Mouse (Mus musculus) forebrain, embryonic 12.5 days (tissue): Measurements from ENCODE around the gene Btnl10. TPM values are rescaled to one million over a fixed set of nuclear protein-coding genes. Genes with fewer than 3 reads are reported as not detected.

Experiments
- ATAC-seq: fragments of 200-750 bp; cut with Nextera tagmentation; 2 replicates; pipeline ENCODE4 v1.8.0; 2017; ENCODE audit warnings: moderate TSS enrichment; ENCODE audit not compliant: low FRiP score
- H3K27ac ChIP-seq: fragments of 300-500 bp; sonication (generic); 2 replicates; pipeline ENCODE4 v1.5.1; 2016; ENCODE audit warnings: mild to moderate bottlenecking
- H3K27me3 ChIP-seq: fragments of 300-500 bp; sonication (generic); 2 replicates; pipeline ENCODE4 v1.6.1; 2016; ENCODE audit warnings: mild to moderate bottlenecking
- H3K36me3 ChIP-seq: fragments of 300-500 bp; sonication (generic); replicated peaks from 2 replicates; pipeline ENCODE4 v1.6.1; 2016; ENCODE audit warnings: mild to moderate bottlenecking
- H3K4me1 ChIP-seq: fragments of 300-500 bp; sonication (generic); 2 replicates; pipeline ENCODE4 v1.6.1; 2016
- H3K4me2 ChIP-seq: fragments of 300-500 bp; sonication (generic); 2 replicates; pipeline ENCODE4 v1.6.1; 2016; ENCODE audit warnings: mild to moderate bottlenecking, moderate library complexity
- H3K4me3 ChIP-seq: fragments of 300-500 bp; sonication (generic); replicated peaks from 2 replicates; pipeline ENCODE4 v1.5.1; 2016; ENCODE audit warnings: mild to moderate bottlenecking
- H3K9ac ChIP-seq: fragments of 300-500 bp; sonication (generic); 2 replicates; pipeline ENCODE4 v1.6.1; 2016; ENCODE audit warnings: mild to moderate bottlenecking
- H3K9me3 ChIP-seq: fragments of 300-500 bp; sonication (generic); 2 replicates; pipeline ENCODE4 v1.6.1; 2016
- WGBS: fragments of 180-500 bp; shearing (Covaris S2); methylation state at CpG from one replicate; pipeline ENCODE4 v1.1.7; 2016; 5-methylcytosine and 5-hydroxymethylcytosine counted together
- polyA plus RNA-seq: library from polyadenylated mRNA; unstranded; fragments of >200 nt; fragmentation: Nextera tagmentation; extraction: Ambion mirVana; gene quantifications from 2 replicates; pipeline ENCODE4 v1.2.1, GENCODE M21; 2016

The Btnl10 gene
- polyA plus RNA-seq, 1 experiment from 2014 or later = 0.08 TPM

DNA sequence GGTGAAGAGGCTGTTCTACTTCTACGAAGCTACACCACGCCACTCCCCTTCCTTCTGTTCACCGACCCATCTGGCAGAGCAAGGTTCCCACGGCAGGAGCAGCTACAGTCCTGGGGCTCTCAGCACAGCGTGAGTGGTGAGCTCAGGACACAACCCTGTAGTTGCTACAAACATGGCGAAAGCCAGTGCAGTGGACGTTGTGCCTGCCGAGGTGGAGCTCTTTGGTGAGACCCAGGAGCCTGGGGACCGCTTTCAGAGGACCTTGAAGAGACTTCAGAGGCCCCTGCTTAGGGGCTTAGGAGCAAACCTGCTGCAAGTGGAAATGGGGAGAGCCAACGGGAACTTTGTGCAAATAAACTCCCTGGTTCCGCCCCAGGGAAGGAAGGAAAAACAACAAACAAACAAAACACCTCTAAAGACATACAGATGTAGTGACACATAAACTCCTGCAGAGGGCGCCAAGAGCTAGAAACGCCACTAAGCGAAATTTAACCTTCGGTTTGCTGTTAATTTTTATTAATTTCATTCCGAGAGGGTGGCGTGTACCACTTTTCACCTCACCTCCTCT is 3.2 kb upstream of the Btnl10 start:
- Histone ChIP-seq H3K4me2 (peak overlapping the region; percentile 51), H3K4me1 (no peaks in the 10 kb centered on the region), H3K4me3 (peak overlapping the region; percentile 28), H3K36me3 (no peaks in the 10 kb centered on the region), H3K27me3 (0 out of 2 replicates have a peak, but pooled peaks cover 5% of the 10 kb centered on the region), H3K9ac (peak overlapping the region; percentile 47), H3K27ac (no peak overlapping the region), H3K9me3 (no peaks in the 10 kb centered on the region)
- no peak for ATAC-seq
- 20% methylated on average over 17 of the region's 17 CpGs for WGBS

DNA sequence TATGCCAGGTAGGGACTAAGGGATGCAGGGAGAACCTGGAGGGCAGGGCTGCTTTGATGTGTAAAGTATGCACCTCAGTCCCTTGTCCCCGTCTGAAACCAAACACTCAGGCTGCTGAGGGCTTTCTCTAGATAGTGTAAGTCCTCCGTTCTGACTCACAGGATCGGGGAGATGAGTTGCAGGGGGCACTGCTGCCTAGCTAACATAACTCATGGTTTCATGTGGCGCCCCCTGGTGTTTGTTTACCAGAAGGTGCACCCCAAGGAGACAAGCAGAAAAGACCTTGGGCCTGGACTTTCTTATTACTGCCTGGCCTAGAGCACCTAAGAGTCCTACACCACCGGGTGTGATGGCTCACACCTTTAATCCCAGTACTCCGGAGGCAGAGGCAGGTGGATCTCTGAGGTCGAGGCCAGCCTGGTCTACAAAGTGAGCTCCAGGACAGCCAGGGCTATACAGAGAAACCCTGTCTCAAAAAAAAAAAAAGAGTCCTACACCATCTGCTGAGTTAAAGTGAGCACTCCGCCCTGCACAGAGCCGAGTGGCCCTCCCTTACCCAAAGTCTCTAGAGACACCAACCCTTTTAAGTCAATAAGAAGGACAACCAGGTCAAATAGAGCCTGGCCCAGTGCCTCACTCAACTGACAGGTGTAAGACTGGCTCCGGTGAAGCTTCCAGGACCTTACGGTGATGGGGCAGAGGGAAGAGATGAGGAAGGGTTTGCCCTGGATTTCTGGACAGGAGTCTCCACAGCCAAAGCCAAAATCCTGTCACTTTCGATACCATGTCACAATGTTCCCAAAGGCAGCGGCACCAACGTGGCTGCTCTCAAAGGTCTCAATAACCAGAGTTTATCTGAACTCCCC is 596 bp upstream of the Btnl10 start:
- 55% methylated on average over 14 of the region's 14 CpGs for WGBS
- no peak for ATAC-seq
- Histone ChIP-seq H3K9me3 (no peaks in the 10 kb centered on the region), H3K9ac (no peak overlapping the region), H3K27me3 (0 out of 2 replicates have a peak, but pooled peaks cover 5% of the 10 kb centered on the region), H3K27ac (no peak overlapping the region), H3K4me1 (no peaks in the 10 kb centered on the region), H3K36me3 (no peaks in the 10 kb centered on the region), H3K4me3 (no peak overlapping the region), H3K4me2 (no peak overlapping the region)

DNA sequence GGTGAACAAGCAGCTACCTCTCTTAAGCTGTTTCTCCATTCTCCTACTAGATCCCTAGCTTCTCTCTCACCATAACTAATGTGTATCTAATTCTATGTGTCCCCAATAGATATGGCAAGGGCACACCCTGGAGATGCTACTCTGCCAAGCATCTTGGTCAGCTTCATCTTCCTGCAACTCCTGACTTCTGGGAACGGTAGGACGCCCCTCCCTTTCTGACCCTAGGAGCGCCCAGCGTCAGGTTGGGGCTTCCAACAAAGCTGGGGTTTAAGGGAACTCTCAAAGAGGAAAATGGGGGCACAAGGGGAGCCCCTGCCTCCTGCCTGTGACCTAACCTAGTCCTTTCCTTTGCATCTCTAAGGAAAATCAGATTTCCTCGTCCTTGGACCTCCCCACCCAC is 1.1 kb downstream of the Btnl10 start:
- 73% methylated on average over 5 of the region's 5 CpGs for WGBS
- no peak overlapping the region for H3K4me2 ChIP-seq
- H3K36me3 ChIP-seq = no peaks in the 10 kb centered on the region

DNA sequence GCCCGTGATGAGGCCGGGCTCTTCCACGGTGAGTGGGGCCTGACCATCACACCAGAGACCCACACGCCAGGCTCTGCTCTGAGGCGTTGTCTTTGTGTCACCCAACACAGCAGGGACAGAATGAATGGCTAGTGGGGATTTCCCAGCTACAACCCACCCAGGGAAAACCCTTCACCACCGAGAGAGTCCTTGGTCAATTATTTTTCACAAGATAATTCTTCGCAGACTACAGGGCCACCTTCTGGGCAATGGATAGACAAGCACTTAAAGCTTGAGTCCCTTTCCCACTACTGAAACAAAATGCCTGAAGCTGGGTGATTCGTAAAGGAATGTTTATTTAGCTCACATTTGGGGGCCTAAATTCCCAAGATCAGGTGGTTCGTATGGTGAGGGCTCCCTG is 4.7 kb downstream of the Btnl10 start:
- no peak overlapping the region for H3K27ac ChIP-seq
- no peak for ATAC-seq
- no peaks in the 10 kb centered on the region for H3K4me1 ChIP-seq
- H3K4me2 ChIP-seq = no peak overlapping the region
- no peak overlapping the region for H3K4me3 ChIP-seq
- no peaks in the 10 kb centered on the region for H3K36me3 ChIP-seq
- H3K9me3 ChIP-seq = no peaks in the 10 kb centered on the region
- 82% methylated on average over 9 of the region's 9 CpGs for WGBS
- H3K27me3 ChIP-seq = no peaks in the 10 kb centered on the region
- H3K9ac ChIP-seq = no peak overlapping the region

More for the DNA sequence above, 1.1 kb downstream of the Btnl10 start:
- Histone ChIP-seq H3K4me1 (no peaks in the 10 kb centered on the region), H3K9me3 (no peaks in the 10 kb centered on the region), H3K4me3 (no peak overlapping the region), H3K27me3 (0 out of 2 replicates have a peak, but pooled peaks cover 5% of the 10 kb centered on the region), H3K9ac (no peak overlapping the region), H3K27ac (no peak overlapping the region)
- ATAC-seq = no peak

DNA sequence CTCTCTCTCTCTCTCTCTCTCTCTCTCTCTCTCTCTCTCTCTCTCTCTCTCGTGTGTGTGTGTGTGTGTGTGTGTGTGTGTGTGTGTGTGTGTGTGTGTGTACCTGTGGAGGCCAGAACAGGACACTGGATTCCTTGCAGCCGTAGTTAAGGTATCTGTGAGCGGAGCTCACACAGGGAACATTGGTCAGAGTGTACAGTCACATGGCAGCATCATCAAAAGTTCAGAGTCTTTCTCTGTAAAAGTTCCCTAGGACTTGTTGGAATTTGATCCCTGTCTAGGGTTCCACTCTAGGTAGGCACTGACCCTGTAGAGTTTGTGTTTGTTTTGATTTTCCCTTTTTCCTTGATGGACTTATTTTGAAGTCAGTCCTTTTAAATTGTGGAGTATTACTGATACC is 8.9 kb downstream of the Btnl10 start:
- no peaks in the 10 kb centered on the region for H3K27me3 ChIP-seq
- H3K4me3 ChIP-seq = no peak overlapping the region
- H3K9me3 ChIP-seq = no peaks in the 10 kb centered on the region
- 81% methylated on average over 2 of the region's 3 CpGs for WGBS
- peaks cover 10% of the 10 kb centered on the region for H3K36me3 ChIP-seq
- ATAC-seq = no peak
- H3K4me2 ChIP-seq = no peak overlapping the region
- no peak overlapping the region for H3K9ac ChIP-seq
- H3K27ac ChIP-seq = no peak overlapping the region
- H3K4me1 ChIP-seq = 0 out of 2 replicates have a peak, but pooled peaks cover 8% of the 10 kb centered on the region

DNA sequence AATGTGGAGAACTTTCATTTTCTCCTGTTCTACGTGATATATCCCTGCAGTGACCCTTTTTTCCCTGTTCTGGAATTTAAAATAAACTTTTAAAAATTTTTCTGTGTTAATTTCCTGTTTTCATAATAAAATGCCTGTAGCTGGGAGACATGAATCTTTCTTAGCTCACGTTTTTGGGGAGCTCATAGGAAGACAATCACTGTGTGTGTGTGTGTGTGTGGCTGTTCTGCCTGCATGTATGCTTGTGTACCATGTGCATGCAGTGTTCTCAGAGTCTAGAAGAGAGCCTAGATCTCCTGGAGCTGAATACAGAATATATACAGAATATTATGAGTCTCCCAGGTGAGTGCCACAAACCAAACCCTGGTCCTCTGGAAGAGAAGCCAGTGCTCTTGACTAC is 9.3 kb downstream of the Btnl10 start:
- H3K4me3 ChIP-seq = no peak overlapping the region
- no peaks in the 10 kb centered on the region for H3K27me3 ChIP-seq
- no peak for ATAC-seq
- H3K4me2 ChIP-seq = no peak overlapping the region
- H3K9ac ChIP-seq = no peak overlapping the region
- H3K36me3 ChIP-seq = peaks cover 14% of the 10 kb centered on the region
- WGBS = 78% methylated on average over 2 of the region's 2 CpGs
- H3K4me1 ChIP-seq = 0 out of 2 replicates have a peak, but pooled peaks cover 8% of the 10 kb centered on the region
- no peaks in the 10 kb centered on the region for H3K9me3 ChIP-seq
- no peak overlapping the region for H3K27ac ChIP-seq

DNA sequence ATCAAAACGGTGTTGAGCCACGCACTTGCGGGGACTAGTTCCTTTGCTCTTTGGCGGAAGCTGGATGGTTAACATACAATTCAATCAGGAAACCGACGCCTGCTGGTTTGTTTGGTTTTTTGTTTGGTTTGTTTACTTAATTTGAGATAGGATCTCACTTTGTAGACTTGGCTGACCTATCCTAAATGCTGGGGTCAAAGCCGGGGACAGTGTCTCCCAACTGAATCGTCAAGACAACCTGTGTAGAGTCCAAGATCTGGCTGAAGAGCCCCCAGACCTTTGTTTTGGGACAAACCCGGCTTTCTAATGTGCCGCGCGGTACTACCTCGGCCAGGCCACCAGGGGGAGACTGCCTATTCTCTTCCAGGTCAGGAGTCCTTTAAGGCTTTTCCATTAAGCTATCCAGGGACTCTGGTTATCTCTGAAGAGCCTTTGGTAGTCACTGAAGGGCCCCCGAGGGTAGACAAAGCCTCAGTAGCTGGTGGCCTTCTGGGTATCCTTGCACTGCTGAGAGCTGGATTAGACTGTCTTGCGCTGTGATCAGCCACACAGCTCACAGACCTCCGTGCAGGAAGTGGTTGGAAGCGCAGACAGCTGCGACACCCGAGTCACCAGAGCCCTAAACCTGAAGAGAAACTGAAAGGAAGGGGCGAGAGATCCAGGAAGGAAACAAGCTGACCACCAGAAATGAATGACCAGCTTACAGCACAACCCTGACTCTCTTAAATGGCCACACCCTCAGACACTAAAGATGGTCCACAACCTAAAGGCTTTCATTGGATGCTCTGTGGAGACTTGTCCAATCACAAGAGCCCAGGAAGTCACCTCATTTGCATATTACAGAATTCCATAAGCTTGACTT is 10.3 kb downstream of the Btnl10 start:
- H3K9ac ChIP-seq = no peak overlapping the region; the same call in 1 of the 2 replicates
- ATAC-seq = peak; percentile 63

DNA sequence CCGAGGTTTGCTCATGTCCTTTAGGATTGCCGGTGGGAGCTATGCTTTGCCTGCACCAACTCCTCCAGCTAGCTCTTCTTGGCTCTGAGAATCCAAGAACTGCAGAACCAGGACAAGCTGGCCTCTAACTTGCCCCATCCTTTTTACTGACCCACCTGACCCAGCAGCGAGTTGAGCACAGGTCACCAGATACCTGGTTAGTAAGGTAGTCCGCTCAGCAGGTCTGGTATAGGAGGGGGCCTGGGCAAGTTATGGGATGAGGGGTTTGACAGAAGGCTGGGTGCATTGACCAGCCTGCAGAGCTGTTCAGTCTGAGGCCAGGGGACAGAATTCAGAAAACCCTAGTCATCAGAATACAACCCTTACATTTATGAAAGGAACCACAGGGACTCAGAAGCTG is 11.3 kb downstream of the Btnl10 start:
- H3K27me3 ChIP-seq = no peaks in the 10 kb centered on the region
- no peak overlapping the region for H3K9ac ChIP-seq
- ATAC-seq = no peak
- peaks cover 34% of the 10 kb centered on the region for H3K36me3 ChIP-seq
- H3K27ac ChIP-seq = no peak overlapping the region
- H3K4me1 ChIP-seq = 0 out of 2 replicates have a peak, but pooled peaks cover 8% of the 10 kb centered on the region
- no peak overlapping the region for H3K4me2 ChIP-seq
- H3K9me3 ChIP-seq = no peaks in the 10 kb centered on the region
- H3K4me3 ChIP-seq = no peak overlapping the region
- WGBS = 77% methylated on average over 4 of the region's 4 CpGs

More for the DNA sequence above, 10.3 kb downstream of the Btnl10 start:
- Histone ChIP-seq H3K9me3 (no peaks in the 10 kb centered on the region), H3K36me3 (peaks cover 24% of the 10 kb centered on the region), H3K27me3 (no peaks in the 10 kb centered on the region), H3K4me3 (0 out of 2 replicates have a peak overlapping the region, but pooled peaks have one; percentile 0), H3K4me2 (peak overlapping the region; percentile 1), H3K4me1 (0 out of 2 replicates have a peak, but pooled peaks cover 8% of the 10 kb centered on the region), H3K27ac (peak overlapping the region; percentile 2; the same call in 1 of the 2 replicates)
- WGBS = 40% methylated on average over 20 of the region's 20 CpGs

DNA sequence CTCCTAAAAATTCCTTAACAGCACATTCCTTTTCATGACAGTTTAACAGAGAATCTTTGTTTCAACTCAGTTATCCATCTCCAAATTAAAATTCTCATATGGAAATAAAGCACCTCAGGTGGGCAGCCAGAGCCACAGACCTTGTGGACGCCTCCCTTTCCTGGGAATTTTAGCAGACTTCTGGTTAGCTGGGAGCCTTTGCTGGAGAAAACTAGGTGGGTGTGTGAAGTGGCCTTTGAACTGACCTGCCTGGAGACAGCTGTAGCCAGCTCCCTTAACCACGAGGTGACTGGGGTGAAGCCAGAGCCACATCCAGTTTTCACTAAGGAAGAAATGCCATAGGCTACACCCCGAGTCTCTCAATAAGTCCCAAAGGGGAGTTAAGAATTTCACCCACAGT is 11.9 kb downstream of the Btnl10 start:
- no peaks in the 10 kb centered on the region for H3K27me3 ChIP-seq
- peaks cover 40% of the 10 kb centered on the region for H3K36me3 ChIP-seq
- no peak overlapping the region for H3K27ac ChIP-seq
- no peak for ATAC-seq
- H3K4me1 ChIP-seq = 0 out of 2 replicates have a peak, but pooled peaks cover 8% of the 10 kb centered on the region
- no peak overlapping the region for H3K9ac ChIP-seq
- 66% methylated on average over 3 of the region's 3 CpGs for WGBS
- H3K4me2 ChIP-seq = no peak overlapping the region
- H3K9me3 ChIP-seq = no peaks in the 10 kb centered on the region
- no peak overlapping the region for H3K4me3 ChIP-seq

DNA sequence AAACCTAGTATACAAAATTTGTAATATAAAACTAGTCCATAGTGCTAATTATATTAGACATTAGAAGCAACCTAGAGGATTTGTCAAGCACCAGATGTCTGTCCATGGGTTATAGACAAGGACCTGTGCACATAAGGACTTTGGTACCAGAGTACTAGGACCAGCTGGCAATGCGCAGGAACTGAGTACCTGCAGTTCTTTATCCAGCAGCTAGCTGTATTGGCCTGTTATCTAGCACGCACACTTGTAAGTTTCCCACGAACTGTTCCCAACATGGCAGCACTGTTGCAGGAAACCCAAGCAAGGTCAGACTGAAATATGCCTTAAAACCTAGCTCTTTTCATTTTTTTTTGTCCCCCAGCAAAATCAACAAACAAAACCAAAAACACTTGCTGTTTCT is 12.5 kb downstream of the Btnl10 start:
- ATAC-seq = no peak
- no peaks in the 10 kb centered on the region for H3K27me3 ChIP-seq
- 0 out of 2 replicates have a peak, but pooled peaks cover 8% of the 10 kb centered on the region for H3K4me1 ChIP-seq
- H3K27ac ChIP-seq = no peak overlapping the region
- no peaks in the 10 kb centered on the region for H3K9me3 ChIP-seq
- no peak overlapping the region for H3K9ac ChIP-seq
- H3K36me3 ChIP-seq = peaks cover 44% of the 10 kb centered on the region
- H3K4me2 ChIP-seq = no peak overlapping the region
- H3K4me3 ChIP-seq = no peak overlapping the region
- 93% methylated on average over 3 of the region's 3 CpGs for WGBS

DNA sequence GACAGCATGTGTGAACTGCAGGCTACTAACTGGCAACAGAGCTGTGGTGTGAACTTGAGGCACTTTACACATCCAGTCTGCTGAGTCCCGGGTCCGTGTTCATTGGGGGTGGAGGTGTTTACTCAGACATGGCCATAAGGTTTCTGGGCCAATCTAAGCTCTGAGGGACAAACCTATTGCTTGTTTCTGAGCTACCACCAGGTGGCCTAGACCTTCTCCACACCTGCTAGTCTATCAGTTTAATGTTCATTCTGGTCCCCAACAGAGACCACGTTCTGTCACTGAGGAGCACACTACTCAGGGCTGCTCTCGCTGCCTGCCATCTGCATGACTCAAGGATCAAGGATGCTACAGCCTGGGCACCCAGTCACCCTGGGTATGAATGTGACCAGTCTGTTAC is 13.9 kb downstream of the Btnl10 start:
- Histone ChIP-seq H3K4me1 (peaks cover 17% of the 10 kb centered on the region), H3K36me3 (peaks cover 54% of the 10 kb centered on the region), H3K27me3 (no peaks in the 10 kb centered on the region), H3K9me3 (no peaks in the 10 kb centered on the region), H3K4me2 (no peak overlapping the region), H3K27ac (no peak overlapping the region), H3K9ac (no peak overlapping the region), H3K4me3 (no peak overlapping the region)
- ATAC-seq = no peak
- WGBS = 87% methylated on average over 4 of the region's 4 CpGs

DNA sequence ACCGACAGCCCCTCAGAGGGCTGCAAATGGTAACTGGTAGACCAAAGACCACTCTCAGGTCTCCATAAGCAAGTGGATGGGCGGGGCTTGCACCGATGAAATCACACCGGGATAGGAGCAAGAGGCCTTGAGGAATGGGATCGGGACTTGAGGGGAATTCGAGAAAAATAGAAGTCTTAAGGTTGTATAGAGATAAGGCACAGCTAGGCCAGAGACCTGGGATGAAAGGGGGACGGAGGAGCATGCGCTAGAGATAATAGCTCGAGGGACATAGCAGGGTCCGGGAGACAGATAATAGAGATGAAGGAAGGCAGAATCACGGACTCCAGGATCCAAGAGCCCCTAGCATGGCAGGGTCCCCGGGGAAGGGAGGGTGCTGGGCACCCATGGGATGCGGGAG is 20.2 kb downstream of the Btnl10 start:
- peak overlapping the region; percentile 97 for H3K27ac ChIP-seq
- peak; percentile 17 for ATAC-seq
- no peaks in the 10 kb centered on the region for H3K27me3 ChIP-seq
- H3K4me1 ChIP-seq = peaks cover 29% of the 10 kb centered on the region
- 0% methylated on average over 13 of the region's 13 CpGs for WGBS
- no peaks in the 10 kb centered on the region for H3K9me3 ChIP-seq
- peak overlapping the region; percentile 99 for H3K9ac ChIP-seq
- H3K4me2 ChIP-seq = peak overlapping the region; percentile 84
- H3K4me3 ChIP-seq = peak overlapping the region; percentile 98
- peaks cover 36% of the 10 kb centered on the region for H3K36me3 ChIP-seq
